23 mouse cellular contexts compared by ENCODE assay signal in the genomic region with DNA sequence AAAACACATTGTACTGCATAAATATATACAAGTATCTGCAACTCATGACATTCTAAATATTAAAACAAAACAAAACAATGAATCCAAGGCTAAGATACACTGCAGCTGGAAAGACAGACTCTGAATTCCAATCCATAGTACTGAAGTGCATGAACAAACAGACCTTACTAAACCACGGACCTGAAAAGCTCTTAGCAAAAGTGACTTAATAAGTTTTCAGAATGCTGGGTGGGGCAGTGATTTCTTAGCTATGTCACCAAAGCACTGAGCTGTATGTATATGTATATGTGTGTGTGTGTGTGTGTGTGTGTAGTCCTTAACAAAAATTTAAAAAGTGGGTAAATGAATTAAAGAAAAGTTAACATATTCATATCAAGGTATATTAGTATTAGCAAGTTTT.
"Had no signal": no experiment of that assay in that cellular context is flagged by ENCODE, and none has a peak within 500 bp of the region (broad histone marks: within the 10 kb centered on the region; RNA-seq: fewer than 3 reads in every experiment).

No protein-coding gene starts in this region.

- DNase-seq: forebrain, postnatal 0 days; gastrocnemius, postnatal 14 days; gastrocnemius, postnatal 36 days; heart, adult 2 months; heart, postnatal 14 days; heart, postnatal 36 days; kidney, adult 18-20 months; kidney, adult 8-10 months; kidney, postnatal 10 days; kidney, postnatal 25 days; kidney, postnatal 4 days had no signal

- ATAC-seq: forebrain, postnatal 0 days; inflammation-experienced regulatory T-cells, adult 6 months; intestine, embryonic 15.5 days; intestine, postnatal 0 days had no signal

- H3K9ac ChIP-seq: forebrain, postnatal 0 days; heart, embryonic 13.5 days; heart, embryonic 15.5 days; hindbrain, embryonic 13.5 days; hindbrain, embryonic 15.5 days; intestine, embryonic 15.5 days; limb, embryonic 12.5 days had no signal

- H3K4me3 ChIP-seq: heart, adult 2 months; heart, embryonic 13.5 days; heart, embryonic 15.5 days; hindbrain, embryonic 13.5 days; hindbrain, embryonic 15.5 days; intestine, embryonic 15.5 days; layer of hippocampus, adult 2 months; left cerebral cortex, adult 2 months; limb, embryonic 10.5 days; limb, embryonic 12.5 days had no signal

- H3K27me3 ChIP-seq: heart, embryonic 13.5 days; heart, embryonic 15.5 days; hindbrain, embryonic 13.5 days; hindbrain, embryonic 15.5 days; intestine, embryonic 15.5 days; limb, embryonic 12.5 days had no signal

- H3K4me2 ChIP-seq: heart, embryonic 11.5 days; heart, embryonic 13.5 days; heart, embryonic 15.5 days; hindbrain, embryonic 13.5 days; hindbrain, embryonic 15.5 days; intestine, embryonic 15.5 days; limb, embryonic 12.5 days had no signal

- H3K27ac ChIP-seq: heart, adult 2 months; heart, embryonic 13.5 days; heart, embryonic 15.5 days; hindbrain, embryonic 13.5 days; hindbrain, embryonic 15.5 days; intestine, embryonic 15.5 days; layer of hippocampus, adult 2 months; left cerebral cortex, adult 2 months; limb, embryonic 10.5 days; limb, embryonic 12.5 days had no signal

- H3K4me1 ChIP-seq: heart, embryonic 13.5 days; heart, embryonic 15.5 days; hindbrain, embryonic 13.5 days; hindbrain, embryonic 15.5 days; intestine, embryonic 15.5 days; limb, embryonic 10.5 days; limb, embryonic 12.5 days had no signal

- H3K9me3 ChIP-seq: heart, embryonic 13.5 days; heart, embryonic 15.5 days; hindbrain, embryonic 13.5 days; hindbrain, embryonic 15.5 days; intestine, embryonic 15.5 days; limb, embryonic 10.5 days had no signal

- H3K36me3 ChIP-seq: heart, embryonic 13.5 days; heart, embryonic 15.5 days; hindbrain, embryonic 13.5 days; hindbrain, embryonic 15.5 days; intestine, embryonic 15.5 days; limb, embryonic 10.5 days; limb, embryonic 12.5 days had no signal
